Mouse (Mus musculus): ENCODE measurements around the gene Lrrc41. TPM values are rescaled to one million over a fixed set of nuclear protein-coding genes. Genes with fewer than 3 reads are reported as not detected.
A peak's percentile ranks its signal among the peaks of the same experiment; 100 is the strongest.

The Lrrc41 gene
- total RNA-seq, 2 experiments from 2014 or later, result 30.7 to 31.5 TPM

- intact Hi-C loops (cut with DNase I), result no loop called here
- DNase-seq, result no peak
These were observed 67.2 kb downstream of the Lrrc41 start for GRCm38 (mm10) chr4:116142269-116142668.

GRCm38 (mm10) chr4:116143317-116143811 is 68.3 kb downstream of the Lrrc41 start:
- peak; percentile 18 to 23 for DNase-seq
- intact Hi-C loops (cut with DNase I), result no loop called here

- DNase-seq, result peak; percentile 77 to 79
- intact Hi-C loops (cut with DNase I), result no loop called here
These were observed 69.0 kb downstream of the Lrrc41 start for GRCm38 (mm10) chr4:116143891-116144717.

Other genes starting within 250 kb of the Lrrc41 start
- gene Mob3c, start 247.2 kb upstream of the Lrrc41 start, total RNA-seq (2021), result 1 to 10 TPM; 6.4 to 7.1 TPM
- gene Mknk1, start 236.1 kb upstream of the Lrrc41 start, total RNA-seq (2021), result 10 to 100 TPM; 27.8 to 28.1 TPM
- not detected for gene Kncn, start 190.9 kb upstream of the Lrrc41 start, total RNA-seq (2021)
- gene 6430628N08Rik, start 184.6 kb upstream of the Lrrc41 start, total RNA-seq (2021), result not detected
- gene Dmbx1, start 135.3 kb upstream of the Lrrc41 start, total RNA-seq (2021), result not detected
- gene Faah, start 57.3 kb upstream of the Lrrc41 start, total RNA-seq (2021), result under 1 TPM; 0.53 to 0.78 TPM
- 10 to 100 TPM; 24.4 to 25.6 TPM for gene Nsun4, start 21.4 kb upstream of the Lrrc41 start, total RNA-seq (2021)
- gene Uqcrh, start 198 bp upstream of the Lrrc41 start, total RNA-seq (2021), result 1,000 to 10,000 TPM; 1,830 to 1,899 TPM
- 1 to 10 TPM in 1 of 2 experiments, under 1 TPM in 1; 0.81 to 1.5 TPM for gene Rad54l, start 48.4 kb downstream of the Lrrc41 start, total RNA-seq (2021)
- gene Pomgnt1, start 48.6 kb downstream of the Lrrc41 start, total RNA-seq (2021), result 10 to 100 TPM; 69.3 to 74.1 TPM
- 1 to 10 TPM; 3.7 to 5.5 TPM for gene Lurap1, start 76.1 kb downstream of the Lrrc41 start, total RNA-seq (2021)
- gene Tspan1, start 92.3 kb downstream of the Lrrc41 start, total RNA-seq (2021), result under 1 TPM in 1 of 2 experiments, not detected in 1; 0.36 TPM
- gene 1700042G07Rik, start 98.1 kb downstream of the Lrrc41 start, total RNA-seq (2021), result not detected
- 1 to 10 TPM; 1.1 to 3.7 TPM for gene Gm49337, start 98.1 kb downstream of the Lrrc41 start, total RNA-seq (2021)
- 10 to 100 TPM; 18.3 to 18.9 TPM for gene Pik3r3, start 146.3 kb downstream of the Lrrc41 start, total RNA-seq (2021)

Measured in heart, postnatal 14 days (tissue).